Mouse (Mus musculus) cerebellum, postnatal 36 days (tissue): ENCODE data around the gene Pibf1.

Experiments
- DNase-seq, 2 experiments: peaks; one replicate each; pipeline ENCODE4 v3.0.0; 2021 to 2022; ENCODE audit warnings: mixed read lengths in 2 of 2

The Pibf1 gene

GRCm38 (mm10) chr14:99274056-99274455, 174.8 kb downstream of the Pibf1 start:
- DNase-seq: no peak

- no peak for DNase-seq
Measured at GRCm38 (mm10) chr14:99275827-99276226, 176.6 kb downstream of the Pibf1 start.

GRCm38 (mm10) chr14:99278312-99278711, 179.1 kb downstream of the Pibf1 start:
- DNase-seq: no peak

- DNase-seq: no peak
Measured at GRCm38 (mm10) chr14:99278763-99279486, 179.7 kb downstream of the Pibf1 start.

- DNase-seq: no peak
Measured at GRCm38 (mm10) chr14:99280399-99280798, 181.2 kb downstream of the Pibf1 start.

- no peak for DNase-seq
Measured at GRCm38 (mm10) chr14:99280825-99281433, 181.7 kb downstream of the Pibf1 start.

GRCm38 (mm10) chr14:99285486-99285885, 186.3 kb downstream of the Pibf1 start:
- DNase-seq: no peak

GRCm38 (mm10) chr14:99292176-99292575, 193.0 kb downstream of the Pibf1 start:
- no peak for DNase-seq

- no peak for DNase-seq
Measured at GRCm38 (mm10) chr14:99294424-99294823, 195.2 kb downstream of the Pibf1 start.

GRCm38 (mm10) chr14:99295606-99296341, 196.6 kb downstream of the Pibf1 start:
- no peak for DNase-seq

GRCm38 (mm10) chr14:99298385-99299021, 199.3 kb downstream of the Pibf1 start, which contains the start of gene Klf5:
Gene Klf5 (plus strand): TSS chr14:99298691.
- DNase-seq: peak; percentile 80 to 85

GRCm38 (mm10) chr14:99299022-99299481, 199.8 kb downstream of the Pibf1 start:
- peak; percentile 38 to 48 for DNase-seq

- no peak for DNase-seq
Measured at GRCm38 (mm10) chr14:99299701-99300191, 200.5 kb downstream of the Pibf1 start.

GRCm38 (mm10) chr14:99301472-99301871, 202.2 kb downstream of the Pibf1 start:
- DNase-seq: no peak
